Mouse (Mus musculus): ENCODE data around the gene Olfr20. TPM values are rescaled to one million over a fixed set of nuclear protein-coding genes. Genes with fewer than 3 reads are reported as not detected.

Olfr20 gene
- polyA plus RNA-seq, 2 experiments: 0.05 to 0.31 TPM

- H3K4me2 ChIP-seq (ENCODE audit: low read depth): no peak overlapping the region
- H3K9me3 ChIP-seq (ENCODE audit: control insufficient read depth, low read length): no peaks in the 10 kb centered on the region
- H3K36me3 ChIP-seq (replicated peaks; ENCODE audit: control insufficient read depth, insufficient read depth, low read depth): no peaks in the 10 kb centered on the region
- no peak for TF ChIP-seq CTCF (IDR thresholded peaks at IDR 0.05; ENCODE audit: low read depth)
- TF ChIP-seq EP300 (IDR thresholded peaks at IDR 0.05; ENCODE audit: low read depth): no peak
- 51% methylated on average over 4 of the region's 4 CpGs for WGBS (ENCODE audit: insufficient replicate concordance)
- no peaks in the 10 kb centered on the region for H3K27me3 ChIP-seq (ENCODE audit: control insufficient read depth, insufficient read depth, low read length)
- DNase-seq (ENCODE audit: low read depth in 3 of 3, low spot score in 3 of 3) (no peak), ATAC-seq (ENCODE audit: insufficient read depth) (no peak)
- no peak overlapping the region for H3K4me3 ChIP-seq (ENCODE audit: insufficient read depth in 1 of 2, low read depth in 2 of 2, low read length in 2 of 2)
- H3K9ac ChIP-seq (replicated peaks): no peak overlapping the region
- H3K27ac ChIP-seq: no peak overlapping the region
- H3K4me1 ChIP-seq (replicated peaks; ENCODE audit: control insufficient read depth in 2 of 2, insufficient read depth in 2 of 2, low read length in 1 of 2): no peaks in the 10 kb centered on the region
Measured at GRCm38 (mm10) chr11:73336919-73337318, 13.7 kb upstream of the Olfr20 start.

DNA sequence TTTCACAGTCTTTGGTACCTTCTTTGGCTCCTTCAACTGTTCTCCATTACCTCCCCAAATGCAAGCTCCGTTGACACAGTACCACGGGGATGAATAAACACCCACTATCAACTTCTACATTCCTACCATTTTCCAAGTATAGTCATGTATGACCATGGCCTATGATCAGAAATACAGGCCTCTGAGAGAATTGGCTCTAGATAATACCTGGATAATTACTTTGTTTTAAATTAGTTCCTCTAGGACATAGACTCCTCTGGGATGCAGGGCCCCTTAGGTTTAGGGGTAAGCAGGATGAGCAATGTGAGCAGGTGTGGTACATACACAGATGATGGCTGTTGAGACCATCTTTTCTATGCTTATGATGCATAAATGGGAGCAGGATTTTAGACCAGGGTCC, 20.4 kb downstream of the Olfr20 start, which contains the start of gene Olfr376:
Gene Olfr376, plus strand, starts transcription at position 301 of the 400 bp plus-strand sequence.
- DNase-seq (ENCODE audit: low read depth in 3 of 3, low spot score in 3 of 3) (no peak), ATAC-seq (ENCODE audit: insufficient read depth) (no peak)
- Histone ChIP-seq H3K4me3 (ENCODE audit: insufficient read depth in 1 of 2, low read depth in 2 of 2, low read length in 2 of 2) (no peak within 1 kb of the TSS), H3K27me3 (ENCODE audit: control insufficient read depth, insufficient read depth, low read length) (no peaks in the 10 kb centered on the region), H3K4me2 (ENCODE audit: low read depth) (no peak within 1 kb of the TSS), H3K4me1 (replicated peaks; ENCODE audit: control insufficient read depth in 2 of 2, insufficient read depth in 2 of 2, low read length in 1 of 2) (no peaks in the 10 kb centered on the region), H3K9ac (replicated peaks) (no peak within 1 kb of the TSS), H3K36me3 (replicated peaks; ENCODE audit: control insufficient read depth, insufficient read depth, low read depth) (no peaks in the 10 kb centered on the region), H3K9me3 (ENCODE audit: control insufficient read depth, low read length) (no peaks in the 10 kb centered on the region), H3K27ac (no peak within 1 kb of the TSS)
- TF ChIP-seq CTCF (IDR thresholded peaks at IDR 0.05; ENCODE audit: low read depth) (no peak), EP300 (IDR thresholded peaks at IDR 0.05; ENCODE audit: low read depth) (no peak)
- WGBS (ENCODE audit: insufficient replicate concordance): 69% methylated on average over 2 of the region's 2 CpGs

DNA sequence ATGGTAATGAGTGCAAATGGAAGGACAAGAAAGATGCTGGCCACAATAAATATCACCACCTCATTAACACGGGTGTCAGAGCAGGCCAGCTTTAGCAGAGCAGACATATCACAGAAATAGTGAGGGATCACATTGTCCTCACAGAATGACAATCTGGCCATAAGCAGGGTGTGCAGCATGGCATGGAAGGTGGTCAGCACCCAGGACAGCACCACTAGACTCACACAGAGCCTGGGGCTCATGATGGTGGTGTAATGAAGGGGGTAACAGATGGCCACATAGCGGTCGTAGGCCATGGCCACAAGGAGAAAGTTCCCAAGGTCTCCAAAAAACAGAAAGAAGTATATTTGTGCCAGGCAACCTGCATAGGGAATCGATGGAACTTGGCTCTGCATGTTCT, 44.8 kb downstream of the Olfr20 start:
- 51% methylated on average over 4 of the region's 4 CpGs for WGBS (ENCODE audit: insufficient replicate concordance)
- H3K9me3 ChIP-seq (ENCODE audit: control insufficient read depth, low read length): no peaks in the 10 kb centered on the region
- TF ChIP-seq EP300 (IDR thresholded peaks at IDR 0.05; ENCODE audit: low read depth): no peak
- no peak for TF ChIP-seq CTCF (IDR thresholded peaks at IDR 0.05; ENCODE audit: low read depth)
- no peak for DNase-seq (ENCODE audit: low read depth in 3 of 3, low spot score in 3 of 3)
- H3K27me3 ChIP-seq (ENCODE audit: control insufficient read depth, insufficient read depth, low read length): no peaks in the 10 kb centered on the region
- no peak for ATAC-seq (ENCODE audit: insufficient read depth)
- H3K36me3 ChIP-seq (replicated peaks; ENCODE audit: control insufficient read depth, insufficient read depth, low read depth): no peaks in the 10 kb centered on the region
- no peaks in the 10 kb centered on the region for H3K4me1 ChIP-seq (replicated peaks; ENCODE audit: control insufficient read depth in 2 of 2, insufficient read depth in 2 of 2, low read length in 1 of 2)
- no peak overlapping the region for H3K4me3 ChIP-seq (ENCODE audit: insufficient read depth in 1 of 2, low read depth in 2 of 2, low read length in 2 of 2)
- no peak overlapping the region for H3K9ac ChIP-seq (replicated peaks)
- H3K27ac ChIP-seq: no peak overlapping the region
- H3K4me2 ChIP-seq (ENCODE audit: low read depth): no peak overlapping the region

- Histone ChIP-seq H3K9me3 (ENCODE audit: control insufficient read depth, low read length) (no peaks in the 10 kb centered on the region), H3K4me2 (ENCODE audit: low read depth) (no peak within 1 kb of the TSS), H3K4me1 (replicated peaks; ENCODE audit: control insufficient read depth in 2 of 2, insufficient read depth in 2 of 2, low read length in 1 of 2) (no peaks in the 10 kb centered on the region), H3K36me3 (replicated peaks; ENCODE audit: control insufficient read depth, insufficient read depth, low read depth) (no peaks in the 10 kb centered on the region), H3K9ac (replicated peaks) (no peak within 1 kb of the TSS), H3K27ac (no peak within 1 kb of the TSS), H3K27me3 (ENCODE audit: control insufficient read depth, insufficient read depth, low read length) (no peaks in the 10 kb centered on the region), H3K4me3 (ENCODE audit: insufficient read depth in 1 of 2, low read depth in 2 of 2, low read length in 2 of 2) (no peak within 1 kb of the TSS)
- DNase-seq (ENCODE audit: low read depth in 3 of 3, low spot score in 3 of 3) (no peak), ATAC-seq (ENCODE audit: insufficient read depth) (no peak)
- TF ChIP-seq EP300 (IDR thresholded peaks at IDR 0.05; ENCODE audit: low read depth) (no peak), CTCF (IDR thresholded peaks at IDR 0.05; ENCODE audit: low read depth) (no peak)
Measured at GRCm38 (mm10) chr11:73399514-73399913, 48.9 kb downstream of the Olfr20 start, which contains the start of gene Olfr1. Olfr1 (minus strand) TSS chr11:73399614.

Other genes starting within 250 kb of the Olfr20 start
- gene Haspin, start 212.5 kb upstream of the Olfr20 start, polyA plus RNA-seq (2012; rRNA removed): 4.5 and 5.7 TPM in 2 replicates
- gene Haspin, start 212.5 kb upstream of the Olfr20 start, polyA plus RNA-seq (2014; fragmentation: Nextera tagmentation; extraction: Ambion mirVana): 10.5 and 12.6 TPM in 2 replicates
- gene P2rx5, start 190.4 kb upstream of the Olfr20 start, polyA plus RNA-seq (2012; rRNA removed): 0.05 and 0.08 TPM in 2 replicates
- gene P2rx5, start 190.4 kb upstream of the Olfr20 start, polyA plus RNA-seq (2014; fragmentation: Nextera tagmentation; extraction: Ambion mirVana): 0.15 and 0.16 TPM in 2 replicates
- gene Emc6, start 173.7 kb upstream of the Olfr20 start, polyA plus RNA-seq (2012; rRNA removed): 38.3 and 40.1 TPM in 2 replicates
- gene Emc6, start 173.7 kb upstream of the Olfr20 start, polyA plus RNA-seq (2014; fragmentation: Nextera tagmentation; extraction: Ambion mirVana): 80.3 and 83.7 TPM in 2 replicates
- gene Tax1bp3, start 173.7 kb upstream of the Olfr20 start, polyA plus RNA-seq (2012; rRNA removed): 10.8 and 11.6 TPM in 2 replicates
- 25.8 and 26.7 TPM in 2 replicates for gene Tax1bp3, start 173.7 kb upstream of the Olfr20 start, polyA plus RNA-seq (2014; fragmentation: Nextera tagmentation; extraction: Ambion mirVana)
- gene Ctns, start 151.7 kb upstream of the Olfr20 start, polyA plus RNA-seq (2012; rRNA removed): 4.5 and 5.3 TPM in 2 replicates
- gene Ctns, start 151.7 kb upstream of the Olfr20 start, polyA plus RNA-seq (2014; fragmentation: Nextera tagmentation; extraction: Ambion mirVana): 4.8 and 6.8 TPM in 2 replicates
- 1.6 and 2.0 TPM in 2 replicates for gene Shpk, start 151.3 kb upstream of the Olfr20 start, polyA plus RNA-seq (2012; rRNA removed)
- gene Shpk, start 151.3 kb upstream of the Olfr20 start, polyA plus RNA-seq (2014; fragmentation: Nextera tagmentation; extraction: Ambion mirVana): 1.5 and 2.4 TPM in 2 replicates
- 0.03 TPM in 1 of 2 replicates, not detected in the other for gene Trpv1, start 116.5 kb upstream of the Olfr20 start, polyA plus RNA-seq (2012; rRNA removed)
- not detected in 2 replicates for gene Trpv1, start 116.5 kb upstream of the Olfr20 start, polyA plus RNA-seq (2014; fragmentation: Nextera tagmentation; extraction: Ambion mirVana)
- 0.01 TPM in 2 replicates for gene Trpv3, start 83.4 kb upstream of the Olfr20 start, polyA plus RNA-seq (2012; rRNA removed)
- 0.03 TPM in 1 of 2 replicates, not detected in the other for gene Trpv3, start 83.4 kb upstream of the Olfr20 start, polyA plus RNA-seq (2014; fragmentation: Nextera tagmentation; extraction: Ambion mirVana)
- gene Aspa, start 21.2 kb upstream of the Olfr20 start, polyA plus RNA-seq (2012; rRNA removed): 1.6 and 2.2 TPM in 2 replicates
- gene Aspa, start 21.2 kb upstream of the Olfr20 start, polyA plus RNA-seq (2014; fragmentation: Nextera tagmentation; extraction: Ambion mirVana): 2.5 and 3.2 TPM in 2 replicates
- gene Gm49340, start 21.0 kb upstream of the Olfr20 start, polyA plus RNA-seq (2012; rRNA removed): 0.12 TPM in 2 replicates
- gene Gm49340, start 21.0 kb upstream of the Olfr20 start, polyA plus RNA-seq (2014; fragmentation: Nextera tagmentation; extraction: Ambion mirVana): not detected in 2 replicates
- gene Spata22, start 21.0 kb upstream of the Olfr20 start, polyA plus RNA-seq (2012; rRNA removed): 1.3 and 2.0 TPM in 2 replicates
- gene Spata22, start 21.0 kb upstream of the Olfr20 start, polyA plus RNA-seq (2014; fragmentation: Nextera tagmentation; extraction: Ambion mirVana): 0.64 and 1.0 TPM in 2 replicates
- not detected in 2 replicates for gene Olfr376, start 20.5 kb downstream of the Olfr20 start, polyA plus RNA-seq (2012; rRNA removed)
- not detected in 2 replicates for gene Olfr376, start 20.5 kb downstream of the Olfr20 start, polyA plus RNA-seq (2014; fragmentation: Nextera tagmentation; extraction: Ambion mirVana)
- gene Olfr1, start 48.8 kb downstream of the Olfr20 start, polyA plus RNA-seq (2012; rRNA removed): not detected in 2 replicates
- not detected in 2 replicates for gene Olfr1, start 48.8 kb downstream of the Olfr20 start, polyA plus RNA-seq (2014; fragmentation: Nextera tagmentation; extraction: Ambion mirVana)
- not detected in 2 replicates for gene Olfr378, start 77.7 kb downstream of the Olfr20 start, polyA plus RNA-seq (2012; rRNA removed)
- gene Olfr378, start 77.7 kb downstream of the Olfr20 start, polyA plus RNA-seq (2014; fragmentation: Nextera tagmentation; extraction: Ambion mirVana): not detected in 2 replicates
- gene Olfr380, start 106.7 kb downstream of the Olfr20 start, polyA plus RNA-seq (2012; rRNA removed): not detected in 2 replicates
- gene Olfr380, start 106.7 kb downstream of the Olfr20 start, polyA plus RNA-seq (2014; fragmentation: Nextera tagmentation; extraction: Ambion mirVana): not detected in 2 replicates
- gene Olfr381, start 140.8 kb downstream of the Olfr20 start, polyA plus RNA-seq (2012; rRNA removed): not detected in 2 replicates
- gene Olfr381, start 140.8 kb downstream of the Olfr20 start, polyA plus RNA-seq (2014; fragmentation: Nextera tagmentation; extraction: Ambion mirVana): not detected in 2 replicates
- gene Olfr382, start 166.4 kb downstream of the Olfr20 start, polyA plus RNA-seq (2012; rRNA removed): not detected in 2 replicates
- not detected in 2 replicates for gene Olfr382, start 166.4 kb downstream of the Olfr20 start, polyA plus RNA-seq (2014; fragmentation: Nextera tagmentation; extraction: Ambion mirVana)
- gene Olfr385, start 242.2 kb downstream of the Olfr20 start, polyA plus RNA-seq (2012; rRNA removed): not detected in 2 replicates
- gene Olfr385, start 242.2 kb downstream of the Olfr20 start, polyA plus RNA-seq (2014; fragmentation: Nextera tagmentation; extraction: Ambion mirVana): not detected in 2 replicates
- gene Olfr384, start 247.8 kb downstream of the Olfr20 start, polyA plus RNA-seq (2012; rRNA removed): not detected in 2 replicates
- gene Olfr384, start 247.8 kb downstream of the Olfr20 start, polyA plus RNA-seq (2014; fragmentation: Nextera tagmentation; extraction: Ambion mirVana): not detected in 2 replicates

All from liver, embryonic 14.5 days (tissue).